Mouse (Mus musculus) spleen, postnatal 4 days (tissue): ENCODE results near the gene Adi1.
A peak's percentile ranks its signal among the peaks of the same experiment; 100 is the strongest.

Source experiments
- DNase-seq, 2 experiments: peaks; one replicate each; pipeline ENCODE4 v3.0.0; 2022; ENCODE audit warnings: low spot score in 2 of 2

The Adi1 gene

GRCm38 (mm10) chr12:28694231-28694630 is 19.2 kb downstream of the Adi1 start:
- DNase-seq: no peak

GRCm38 (mm10) chr12:28694776-28695175 is 19.7 kb downstream of the Adi1 start:
- DNase-seq: no peak

GRCm38 (mm10) chr12:28697821-28698595 is 23.0 kb downstream of the Adi1 start:
- DNase-seq: no peak

GRCm38 (mm10) chr12:28699086-28699485 is 24.1 kb downstream of the Adi1 start:
- no peak for DNase-seq

GRCm38 (mm10) chr12:28699656-28700055 is 24.6 kb downstream of the Adi1 start:
- DNase-seq: peak; percentile 54 to 82

GRCm38 (mm10) chr12:28700101-28700511 is 25.1 kb downstream of the Adi1 start:
- no peak for DNase-seq

GRCm38 (mm10) chr12:28700561-28701025 is 25.6 kb downstream of the Adi1 start:
- no peak for DNase-seq

GRCm38 (mm10) chr12:28701302-28701701 is 26.3 kb downstream of the Adi1 start:
- no peak for DNase-seq

- no peak for DNase-seq
Observed at GRCm38 (mm10) chr12:28704381-28704780, 29.4 kb downstream of the Adi1 start.

- DNase-seq: no peak
Observed at GRCm38 (mm10) chr12:28705204-28705603, 30.2 kb downstream of the Adi1 start.

GRCm38 (mm10) chr12:28708154-28708553 is 33.1 kb downstream of the Adi1 start:
- no peak for DNase-seq

- DNase-seq: no peak
Observed at GRCm38 (mm10) chr12:28710566-28711185, 35.6 kb downstream of the Adi1 start.

- DNase-seq: no peak
Observed at GRCm38 (mm10) chr12:28714822-28715632, 40.0 kb downstream of the Adi1 start.

GRCm38 (mm10) chr12:28717066-28717465 is 42.0 kb downstream of the Adi1 start:
- DNase-seq: no peak

- DNase-seq: no peak
Observed at GRCm38 (mm10) chr12:28718106-28718505, 43.1 kb downstream of the Adi1 start.

- DNase-seq: no peak
Observed at GRCm38 (mm10) chr12:28724366-28724765, 49.3 kb downstream of the Adi1 start.

GRCm38 (mm10) chr12:28726204-28726603 is 51.2 kb downstream of the Adi1 start:
- no peak for DNase-seq

- DNase-seq: no peak
Observed at GRCm38 (mm10) chr12:28727061-28727460, 52.0 kb downstream of the Adi1 start.
